Mouse (Mus musculus): Measurements from ENCODE around the gene Pgpep1l.
A peak's percentile ranks its signal among the peaks of the same experiment; 100 is the strongest.
"Not testable (repeated sequence)": the region's sequence is repeated elsewhere in the genome, so short reads cannot be mapped to it uniquely, and the experiment has no call there.

Pgpep1l gene

DNA sequence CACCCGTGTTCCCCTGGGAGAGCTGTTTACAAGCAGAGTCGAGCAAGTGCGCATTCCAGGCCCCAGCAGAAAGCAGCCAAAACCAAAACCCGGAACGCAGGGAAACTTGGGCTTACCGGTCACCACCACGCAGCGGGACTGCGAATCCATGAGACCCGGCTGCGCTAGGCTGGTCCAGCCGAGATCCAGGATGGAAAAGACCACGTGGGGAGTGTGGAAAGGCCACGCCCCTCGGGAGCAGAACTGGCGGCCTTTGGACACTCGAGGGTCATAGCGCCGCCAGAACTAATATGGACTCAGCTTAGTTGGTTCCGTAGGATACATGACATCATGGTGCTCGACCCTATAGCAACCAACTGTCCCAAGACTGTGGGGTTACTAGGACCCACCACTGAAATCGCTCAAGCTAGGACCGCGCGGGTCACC is at the start of gene Pgpep1l:
Gene Pgpep1l (minus strand): TSS at position 206 of the 426 bp plus-strand sequence.
- DNase-seq (ENCODE audit: low read depth, low spot score) = peak; percentile 31

DNA sequence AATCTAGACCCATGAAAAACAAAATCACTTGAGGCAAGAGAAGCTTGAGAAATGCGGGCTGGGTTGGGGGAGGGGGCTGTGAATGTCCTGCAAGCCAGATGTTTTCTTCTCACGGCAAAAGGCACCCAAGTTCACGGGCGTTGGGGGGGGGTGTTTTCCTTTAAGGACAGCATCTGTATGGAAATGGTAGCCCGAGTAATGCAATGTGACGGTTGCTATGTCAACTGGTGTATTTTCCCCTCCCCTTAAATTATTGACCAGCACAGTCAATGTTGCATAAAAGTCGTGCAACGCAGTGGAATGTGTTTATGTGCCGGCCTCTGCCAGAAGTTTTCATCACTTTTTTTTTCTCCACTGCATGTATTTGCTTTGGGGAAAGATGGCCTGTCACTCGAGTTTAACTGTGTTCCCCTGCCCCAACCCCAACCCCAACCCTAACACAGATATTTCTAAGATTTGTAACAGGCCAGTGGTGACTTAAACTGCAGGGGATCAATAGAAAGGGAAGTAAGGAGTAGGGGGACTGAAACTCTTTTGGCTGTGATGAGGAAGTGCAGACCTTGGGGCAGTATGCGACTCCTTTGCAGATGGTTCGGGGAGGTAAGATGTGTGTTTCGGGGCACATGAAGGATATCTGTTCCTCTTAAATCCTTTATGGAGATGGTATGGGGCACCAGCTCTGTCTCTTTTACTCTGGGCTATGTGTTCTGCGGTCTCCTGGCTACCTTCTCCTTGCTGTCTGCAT is 49.2 kb upstream of the Pgpep1l start:
- no peak for DNase-seq (ENCODE audit: low read depth, low spot score)

DNA sequence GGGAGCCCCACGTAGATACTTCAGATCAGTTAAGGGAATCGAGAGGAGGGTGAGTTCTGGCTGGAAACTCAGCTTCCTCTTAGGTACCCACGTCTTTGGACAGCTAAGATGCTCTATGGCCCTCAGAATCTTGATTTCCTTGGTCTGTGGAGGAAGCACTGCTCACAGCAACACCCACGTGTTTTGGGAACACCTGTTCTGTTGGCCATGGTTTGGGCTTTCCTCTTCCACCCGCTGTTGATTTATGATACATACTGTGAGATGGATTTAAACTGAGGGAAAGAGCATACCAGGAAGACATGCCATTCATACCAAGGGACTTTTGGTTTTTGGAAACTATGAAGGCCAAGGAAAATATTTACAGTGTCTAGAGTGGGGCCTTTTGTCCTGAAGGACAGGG is 48.4 kb upstream of the Pgpep1l start:
- DNase-seq (ENCODE audit: low read depth, low spot score) = peak; percentile 19

DNA sequence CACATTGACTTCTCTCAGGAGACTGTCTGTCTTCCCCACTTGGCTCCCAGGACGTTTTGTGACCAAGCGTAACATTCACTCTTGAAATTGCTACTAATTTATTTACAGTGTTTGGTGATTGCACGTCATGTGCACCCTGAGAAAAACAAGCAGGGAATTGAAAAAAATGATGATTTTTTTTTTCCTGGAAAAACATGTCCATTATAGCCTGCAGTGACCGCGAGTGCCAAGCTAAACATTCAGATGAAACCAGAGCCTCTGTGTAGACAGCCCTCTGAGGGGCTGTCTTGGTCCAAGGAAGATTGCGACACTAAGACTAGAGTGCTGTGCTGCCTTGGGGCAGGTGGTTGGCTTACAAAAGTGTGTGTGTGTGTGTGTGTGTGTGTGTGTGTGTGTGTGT is 47.4 kb upstream of the Pgpep1l start:
- DNase-seq (ENCODE audit: low read depth, low spot score) = peak; percentile 71

DNA sequence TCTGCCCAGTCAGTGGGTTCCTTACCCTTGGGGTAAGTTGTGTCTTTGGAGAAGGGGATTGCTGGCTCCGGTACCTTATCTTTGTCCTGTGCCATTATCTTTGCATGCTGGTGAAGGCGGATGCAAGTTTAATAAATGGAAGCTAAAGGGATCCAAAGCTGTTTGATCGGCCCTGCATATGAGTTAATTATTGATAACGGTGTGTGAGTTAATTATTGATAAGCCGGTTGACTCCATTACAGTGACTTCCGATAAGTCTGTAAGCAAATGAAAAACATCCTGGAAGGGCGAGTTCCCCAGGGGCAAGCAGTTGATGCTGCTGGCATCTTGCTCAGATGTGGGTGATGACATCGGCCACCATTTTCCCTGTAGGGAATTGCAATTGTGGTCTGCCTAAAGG is 42.7 kb upstream of the Pgpep1l start:
- DNase-seq (ENCODE audit: low read depth, low spot score) = no peak

DNA sequence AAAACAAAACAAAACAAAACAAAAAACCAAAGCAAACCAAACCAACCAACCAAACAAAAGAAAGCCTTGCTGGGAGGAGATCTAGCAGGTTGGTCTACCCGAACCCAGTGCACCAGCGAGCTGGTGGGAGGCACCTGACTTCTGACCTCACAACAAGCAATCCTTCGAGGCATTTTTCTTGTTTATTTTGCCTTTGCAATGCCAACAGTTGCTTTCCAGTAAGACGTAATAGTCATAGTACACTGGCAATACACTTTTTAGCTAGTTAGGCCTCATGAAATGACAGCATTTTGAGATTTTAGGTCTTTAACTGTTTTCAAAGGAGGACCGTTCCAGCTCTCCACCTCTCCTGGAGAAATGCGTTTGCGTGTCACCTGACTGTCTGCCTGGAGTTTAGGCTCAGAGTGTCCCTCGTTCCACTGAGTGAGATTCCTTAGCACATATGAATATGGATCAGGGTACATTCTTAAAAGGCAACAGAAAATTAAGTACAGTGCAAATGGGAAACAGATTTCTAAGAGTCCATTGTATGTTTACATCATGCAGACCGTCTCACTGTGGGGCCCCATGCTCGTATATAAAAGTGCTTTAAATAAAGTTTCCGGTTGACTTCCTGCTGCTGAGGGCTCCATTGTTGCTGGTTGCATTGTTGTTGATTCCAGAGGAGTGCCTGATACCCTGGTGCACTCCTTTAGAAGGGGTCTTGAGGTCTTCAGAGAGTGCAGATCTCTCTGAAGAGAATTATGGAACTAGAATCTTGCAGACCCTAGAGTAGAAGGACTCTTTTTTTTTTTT is 41.9 kb upstream of the Pgpep1l start:
- no peak for DNase-seq (ENCODE audit: low read depth, low spot score)

DNA sequence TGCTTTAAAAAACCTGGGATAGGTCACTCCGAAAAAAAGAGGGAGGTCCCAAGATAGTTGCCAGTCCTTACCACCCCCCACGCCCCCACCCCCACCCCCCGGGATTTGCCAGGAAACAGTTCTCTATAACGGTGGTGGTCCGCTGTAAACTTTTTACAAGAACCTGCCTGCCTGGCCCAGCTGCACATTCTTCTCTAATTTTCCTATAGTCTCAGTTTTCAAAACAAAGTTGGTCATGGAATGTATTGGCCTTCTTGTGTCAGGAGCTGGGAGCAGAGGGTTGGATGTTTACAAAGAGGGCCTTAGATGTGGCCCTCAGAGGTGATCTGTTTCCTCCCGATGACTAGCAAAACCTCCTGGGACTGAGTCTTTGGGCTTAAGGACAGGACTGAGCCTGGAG is 39.7 kb upstream of the Pgpep1l start:
- DNase-seq (ENCODE audit: low read depth, low spot score) = no peak

DNA sequence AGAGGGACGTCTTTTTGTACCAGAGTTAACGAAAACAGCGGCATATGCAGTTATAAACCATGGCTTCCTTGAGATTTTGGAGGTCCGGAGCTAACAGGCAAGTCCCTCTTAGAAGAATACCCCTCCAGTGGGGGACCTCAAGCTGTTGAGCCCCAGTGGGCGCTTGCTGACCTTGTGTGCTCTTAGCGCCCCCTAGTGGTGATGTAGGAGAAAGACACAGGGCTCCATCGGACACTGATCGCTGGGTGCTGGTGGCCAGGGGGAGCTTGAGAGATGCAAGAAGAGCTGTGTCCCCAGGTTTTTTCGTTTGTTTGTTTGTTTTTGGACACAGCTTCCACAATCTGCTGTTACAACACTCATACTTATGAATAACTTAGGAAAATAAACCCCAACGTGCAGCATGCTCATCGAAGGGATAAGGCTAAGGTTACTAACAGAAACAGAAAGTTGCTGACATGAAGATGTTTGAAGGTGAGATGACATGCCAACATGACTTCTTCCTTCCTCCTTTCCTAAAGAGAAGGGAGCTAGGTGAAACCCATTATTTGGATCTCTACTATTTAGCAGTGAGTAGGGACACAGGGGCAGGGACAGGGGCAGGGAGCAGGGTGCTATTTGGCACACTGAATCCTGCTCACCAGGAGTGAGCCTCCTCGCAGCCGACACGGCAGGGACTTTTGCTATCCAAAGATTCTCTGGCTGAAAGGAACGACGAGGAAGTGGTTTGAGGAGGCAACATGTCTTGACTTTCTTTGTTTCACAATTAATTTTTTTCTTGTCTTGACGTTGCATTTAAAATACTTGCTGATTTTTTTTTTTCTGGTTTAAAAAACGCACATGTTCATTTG is 38.8 kb upstream of the Pgpep1l start:
- peak; percentile 76 for DNase-seq (ENCODE audit: low read depth, low spot score)

DNA sequence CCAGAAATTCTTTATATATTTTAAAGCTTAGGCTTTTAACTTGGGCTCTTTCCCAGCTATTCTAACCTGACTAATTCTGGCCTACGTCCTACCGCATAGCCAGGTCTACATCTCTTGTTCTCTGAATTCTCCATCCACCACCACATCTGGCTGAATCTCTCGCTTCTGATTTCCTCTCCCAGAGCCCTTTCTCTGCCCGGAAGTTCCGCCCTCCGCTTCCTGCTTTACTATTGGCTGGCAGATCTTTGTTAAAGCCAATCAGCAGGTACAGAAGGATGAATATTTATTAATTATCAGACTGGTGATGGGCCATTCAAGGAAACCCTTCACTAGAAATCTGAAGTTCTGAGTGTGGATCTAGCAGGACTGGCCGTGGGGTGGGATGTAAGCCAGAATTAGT is 37.1 kb upstream of the Pgpep1l start:
- no peak for DNase-seq (ENCODE audit: low read depth, low spot score)

DNA sequence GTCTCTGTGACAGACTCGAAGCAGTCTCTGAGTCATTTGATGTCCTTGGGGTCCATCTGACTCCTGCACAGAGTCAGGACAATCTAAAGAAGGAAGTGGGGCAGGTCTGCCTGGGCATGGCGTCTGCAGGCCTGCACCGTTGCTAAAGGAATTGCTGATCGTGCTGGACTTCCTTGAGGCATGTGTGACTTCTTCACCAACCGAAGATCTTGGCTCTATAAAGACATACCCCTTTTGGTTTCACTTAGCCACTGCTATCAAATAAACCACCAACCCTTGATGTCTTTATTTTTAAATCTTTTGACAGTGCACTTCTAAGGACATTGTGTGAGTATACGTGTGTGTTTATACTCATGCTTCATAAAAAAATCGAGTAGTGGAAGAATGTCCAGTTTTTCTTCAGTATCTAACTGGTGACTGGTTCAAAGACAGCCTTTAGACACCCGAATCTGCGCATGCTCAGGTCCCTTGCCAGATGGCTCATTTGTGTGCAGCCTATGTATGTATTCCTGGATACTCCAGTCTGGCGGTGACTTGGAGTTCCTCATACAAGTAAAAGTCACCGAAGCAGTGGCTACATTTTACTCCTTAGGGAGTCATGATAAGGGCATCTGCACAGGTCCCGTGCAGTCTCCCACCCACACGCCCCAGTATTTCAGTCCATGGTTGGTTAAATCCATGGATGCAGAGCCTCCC is 34.5 kb upstream of the Pgpep1l start:
- DNase-seq (ENCODE audit: low read depth, low spot score) = no peak

DNA sequence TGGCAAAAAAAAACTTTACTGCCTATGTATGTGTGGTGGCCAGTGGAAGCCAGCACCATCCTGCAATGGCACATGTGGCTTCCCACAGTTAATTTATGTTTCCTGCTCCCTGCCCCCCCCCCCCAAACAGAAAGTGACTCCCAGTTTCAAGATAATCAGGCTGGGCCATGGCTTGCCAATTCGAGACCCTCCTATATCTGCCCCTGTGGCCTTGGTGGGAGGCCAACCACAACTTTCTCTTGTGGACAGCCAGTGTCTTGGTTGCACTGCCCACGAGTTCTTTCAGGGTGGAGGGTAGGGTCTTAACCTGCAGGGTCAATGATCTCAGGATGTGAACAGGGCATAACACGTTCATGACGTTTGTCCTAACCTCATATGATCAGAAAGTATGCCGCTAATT is 32.5 kb upstream of the Pgpep1l start:
- no peak for DNase-seq (ENCODE audit: low read depth, low spot score)

DNA sequence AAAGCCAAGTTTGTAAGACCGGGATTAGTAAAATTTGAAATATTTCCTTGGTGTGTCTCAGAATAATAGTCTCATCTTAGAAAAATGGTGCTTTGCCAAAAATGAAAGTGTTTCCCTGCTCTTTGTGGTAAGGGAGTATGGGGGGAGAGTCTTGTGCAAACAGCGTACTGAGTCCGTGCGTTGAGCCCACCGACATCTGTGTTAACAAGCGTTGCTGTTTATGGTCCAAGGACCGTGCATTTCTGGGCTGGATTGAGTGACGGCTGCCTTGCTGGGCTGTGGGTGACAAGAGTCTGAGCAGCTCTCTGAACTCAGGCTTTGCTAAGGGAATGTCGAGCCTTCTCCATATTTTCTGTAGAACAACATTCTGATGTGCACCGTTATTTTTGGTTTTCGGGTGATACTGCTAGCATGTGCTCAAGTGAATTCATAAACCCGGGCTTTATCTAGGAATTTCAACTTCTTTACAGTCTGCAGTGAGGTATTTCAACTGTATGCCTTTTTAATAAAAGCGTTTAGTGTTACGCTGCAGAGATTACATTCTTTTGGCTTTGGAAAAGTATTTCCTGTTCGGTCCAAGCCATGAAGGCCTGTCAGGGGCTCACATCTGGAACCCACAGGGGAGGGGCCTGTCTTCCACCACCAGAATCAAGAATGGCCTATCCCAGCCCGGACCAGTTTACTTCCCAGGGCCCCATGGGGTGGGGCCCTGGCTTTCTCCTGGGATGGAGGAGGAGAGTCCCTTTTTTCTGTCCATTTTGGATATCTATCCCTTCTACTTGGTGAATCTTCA is 30.2 kb upstream of the Pgpep1l start:
- DNase-seq (ENCODE audit: low read depth, low spot score) = no peak

DNA sequence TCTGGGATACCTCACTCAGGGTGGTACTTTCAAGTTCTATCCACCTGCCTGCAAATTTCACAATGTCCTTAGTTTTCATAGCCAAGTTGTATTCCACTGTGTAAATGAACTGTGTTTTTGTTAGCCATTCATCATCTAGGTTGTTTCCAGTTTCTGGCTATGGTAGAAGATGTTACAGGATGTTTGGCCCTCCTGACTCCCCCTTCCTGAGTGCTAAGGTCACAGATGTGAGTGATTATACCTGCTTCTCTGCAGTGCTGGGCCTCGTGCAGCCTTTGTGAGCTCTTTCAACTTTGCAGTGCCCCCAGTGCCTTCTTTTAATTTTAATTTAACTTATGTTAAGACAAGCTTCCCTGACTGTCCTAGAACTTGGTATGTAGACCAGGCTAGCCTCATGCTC is 27.6 kb upstream of the Pgpep1l start:
- DNase-seq (ENCODE audit: low read depth, low spot score) = no peak

DNA sequence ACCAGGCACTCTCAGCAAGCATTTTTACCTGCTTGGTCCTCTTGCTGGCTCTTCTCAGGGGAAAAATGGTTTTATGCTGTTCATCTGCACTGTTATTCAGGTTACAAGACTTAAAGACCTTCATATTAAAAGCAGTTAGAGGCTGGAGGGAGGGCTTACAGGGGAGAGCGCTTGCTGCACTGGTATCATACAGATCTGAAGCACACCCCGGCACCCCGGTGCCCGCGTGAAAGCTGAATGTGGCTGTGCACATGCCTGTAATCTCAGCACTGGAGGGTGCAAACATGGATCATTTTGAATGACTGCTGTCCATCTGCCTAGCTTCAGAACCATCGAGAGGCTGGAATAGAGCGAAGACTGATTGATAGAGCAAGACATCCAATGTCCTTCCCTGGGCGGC is 25.0 kb upstream of the Pgpep1l start:
- no peak for DNase-seq (ENCODE audit: low read depth, low spot score)

DNA sequence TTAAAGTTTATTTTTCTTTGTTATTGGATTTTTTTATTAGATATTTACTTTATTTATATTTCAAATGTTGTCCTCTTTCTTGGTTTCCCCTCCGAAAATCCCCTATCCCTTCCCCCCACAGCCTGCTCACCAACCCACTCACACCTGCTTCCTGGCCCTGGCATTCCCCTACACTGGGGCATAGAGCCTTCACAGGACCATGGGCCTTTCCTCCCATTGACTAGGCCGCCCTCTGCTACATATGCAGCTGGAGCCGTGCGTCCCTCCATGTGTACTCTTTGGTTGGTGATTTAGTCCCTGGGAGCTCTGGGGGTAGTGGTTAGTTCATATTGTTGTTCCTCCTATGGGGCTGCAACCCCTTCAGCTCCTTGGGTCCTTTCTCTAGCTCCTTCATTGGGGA is 24.0 kb upstream of the Pgpep1l start:
- DNase-seq (ENCODE audit: low read depth, low spot score) = not testable (repeated sequence)

DNA sequence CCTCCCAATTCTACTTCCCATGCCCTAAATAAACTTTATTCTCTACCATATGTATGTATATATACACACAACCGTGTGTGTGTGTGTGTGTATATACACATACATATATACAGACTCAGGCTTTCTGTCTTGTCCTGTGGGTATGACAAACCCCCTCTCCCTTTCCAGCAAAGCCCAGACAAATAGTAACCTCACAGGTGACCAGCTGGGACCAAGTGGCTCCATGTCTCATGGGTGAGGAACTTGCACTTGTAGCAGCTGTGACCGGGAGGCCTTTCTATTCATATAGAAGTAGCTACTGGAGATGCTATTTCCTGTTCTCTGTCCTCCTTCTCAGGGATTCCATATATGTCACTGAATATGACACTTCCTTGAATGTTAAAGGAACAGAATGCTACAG is 23.5 kb upstream of the Pgpep1l start:
- no peak for DNase-seq (ENCODE audit: low read depth, low spot score)

DNA sequence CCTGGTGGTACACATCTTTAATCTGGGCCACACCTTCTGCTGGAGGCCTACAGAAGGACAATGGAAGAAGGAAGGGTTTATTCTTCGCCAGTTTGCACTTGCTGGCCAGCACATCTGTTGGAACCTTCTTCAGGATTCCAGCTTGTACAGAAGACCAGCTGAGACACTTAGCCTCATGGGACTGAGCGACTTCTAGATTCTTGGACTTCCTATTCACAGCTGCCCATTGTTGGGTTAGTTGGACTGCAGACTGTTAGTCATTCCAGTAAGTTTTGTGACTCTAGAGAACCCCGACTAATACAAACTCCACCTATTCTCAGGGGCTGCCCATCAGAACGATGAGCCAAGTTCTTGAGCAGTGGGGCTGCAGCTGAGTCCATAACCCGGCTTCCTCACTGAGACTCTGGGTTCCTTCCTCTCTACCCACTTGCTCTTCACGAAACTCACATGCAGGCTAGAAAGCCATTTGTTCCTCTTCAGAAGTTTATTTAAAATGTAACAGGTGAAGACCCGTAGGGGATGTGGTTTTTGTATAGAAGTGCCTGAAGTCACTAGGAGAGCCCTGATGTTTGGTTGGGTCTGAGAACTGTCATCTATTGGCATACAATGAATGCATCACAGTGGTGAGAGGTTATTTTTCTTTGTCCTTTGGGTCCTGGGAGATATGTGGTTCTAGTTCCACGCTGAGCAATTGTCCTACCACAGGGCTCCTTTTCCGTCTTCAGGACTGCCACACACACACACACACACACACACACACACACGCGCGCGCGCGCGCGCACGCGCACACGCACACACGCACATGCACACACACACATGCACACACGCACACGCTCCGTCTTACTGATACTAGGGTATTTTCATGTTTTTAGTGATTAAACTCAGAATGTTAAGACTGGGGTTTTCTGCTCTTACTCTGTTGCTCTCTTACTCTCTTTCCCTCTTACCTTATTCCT is 22.8 kb upstream of the Pgpep1l start:
- DNase-seq (ENCODE audit: low read depth, low spot score) = no peak

DNA sequence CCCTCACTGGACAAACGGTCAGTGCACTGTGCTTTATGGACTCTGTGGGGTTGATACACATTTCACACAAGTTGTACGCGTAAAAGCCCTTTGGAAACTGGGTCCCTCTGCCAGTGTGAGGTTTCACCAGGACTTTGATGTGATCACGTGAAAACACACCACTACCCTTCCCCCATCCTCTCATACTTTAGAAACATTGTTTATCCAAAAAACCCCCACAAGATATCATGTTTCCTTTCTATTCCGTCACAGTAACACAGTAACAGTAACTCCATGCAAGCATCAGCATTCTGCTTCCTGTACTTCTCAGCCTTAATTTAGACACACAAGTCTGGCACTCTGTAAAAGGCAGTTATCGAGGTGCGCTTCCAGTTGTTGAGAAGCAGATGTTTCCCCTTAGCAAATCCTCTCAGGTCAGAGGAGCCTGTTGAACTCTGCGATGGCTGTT is 21.8 kb upstream of the Pgpep1l start:
- no peak for DNase-seq (ENCODE audit: low read depth, low spot score)

DNA sequence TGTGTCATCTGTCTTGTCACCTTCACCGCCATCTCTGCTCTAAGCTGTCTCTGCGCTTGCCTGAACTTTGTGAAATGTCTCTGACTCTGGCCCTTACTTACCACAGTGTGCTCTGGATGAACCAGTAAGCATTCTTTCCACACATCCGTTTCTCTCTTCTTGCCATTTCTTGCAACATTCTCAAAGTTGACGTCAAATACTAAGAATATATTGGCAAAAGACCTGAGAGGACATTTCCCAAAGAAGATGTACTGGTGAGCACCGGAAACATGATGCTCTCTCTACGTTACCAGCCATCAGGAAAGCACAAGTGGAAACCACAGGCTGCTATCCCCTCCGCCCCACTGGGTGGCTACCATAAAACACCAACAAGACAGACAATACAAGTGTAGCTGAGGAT is 19.7 kb upstream of the Pgpep1l start:
- DNase-seq (ENCODE audit: low read depth, low spot score) = no peak

DNA sequence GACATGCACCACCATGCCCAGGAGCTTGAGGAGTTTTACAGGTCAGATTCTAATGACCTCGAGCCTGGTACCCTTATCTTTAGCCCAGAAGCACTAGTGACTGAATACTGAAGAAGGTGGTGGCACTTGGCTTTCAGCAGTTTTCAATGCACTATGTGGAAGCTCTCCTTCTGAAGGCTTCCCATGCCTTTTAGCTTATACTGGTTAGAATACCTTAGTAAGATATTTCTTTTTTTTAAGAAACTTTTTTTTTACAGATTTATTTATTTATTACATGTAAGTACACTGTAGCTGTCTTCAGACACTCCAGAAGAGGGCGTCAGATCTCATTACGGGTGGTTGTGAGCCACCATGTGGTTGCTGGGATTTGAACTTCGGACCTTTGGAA is 19.1 kb upstream of the Pgpep1l start:
- DNase-seq (ENCODE audit: low read depth, low spot score) = not testable (repeated sequence)

All from 3T3-L1 (cell line).